Mouse (Mus musculus) thymus, postnatal 14 days (tissue): ENCODE measurements around the gene Anks1.

Source experiments
- DNase-seq: peaks from one replicate; pipeline ENCODE4 v3.0.0; 2021

The Anks1 gene

DNA sequence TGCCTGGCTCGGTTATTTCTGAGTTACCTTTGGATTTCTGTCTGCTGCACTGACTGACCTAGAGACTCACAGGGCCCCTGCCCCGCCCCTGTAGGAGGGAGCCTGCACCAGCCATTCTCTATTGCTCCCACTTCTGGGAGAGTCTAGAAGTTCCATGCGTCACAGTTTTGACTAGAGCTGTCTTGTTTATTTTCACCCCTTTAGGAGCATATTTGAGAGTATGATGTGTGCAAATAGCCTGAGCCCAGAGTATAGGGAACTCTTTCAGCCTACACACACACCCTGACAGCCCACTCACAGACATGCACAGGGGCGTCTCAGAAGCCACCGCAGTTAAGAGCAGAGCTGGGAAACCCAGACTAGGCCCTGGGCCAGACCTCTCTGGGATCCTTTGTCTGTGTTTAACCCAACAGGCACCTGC, 116.4 kb downstream of the Anks1 start:
- no peak for DNase-seq

DNA sequence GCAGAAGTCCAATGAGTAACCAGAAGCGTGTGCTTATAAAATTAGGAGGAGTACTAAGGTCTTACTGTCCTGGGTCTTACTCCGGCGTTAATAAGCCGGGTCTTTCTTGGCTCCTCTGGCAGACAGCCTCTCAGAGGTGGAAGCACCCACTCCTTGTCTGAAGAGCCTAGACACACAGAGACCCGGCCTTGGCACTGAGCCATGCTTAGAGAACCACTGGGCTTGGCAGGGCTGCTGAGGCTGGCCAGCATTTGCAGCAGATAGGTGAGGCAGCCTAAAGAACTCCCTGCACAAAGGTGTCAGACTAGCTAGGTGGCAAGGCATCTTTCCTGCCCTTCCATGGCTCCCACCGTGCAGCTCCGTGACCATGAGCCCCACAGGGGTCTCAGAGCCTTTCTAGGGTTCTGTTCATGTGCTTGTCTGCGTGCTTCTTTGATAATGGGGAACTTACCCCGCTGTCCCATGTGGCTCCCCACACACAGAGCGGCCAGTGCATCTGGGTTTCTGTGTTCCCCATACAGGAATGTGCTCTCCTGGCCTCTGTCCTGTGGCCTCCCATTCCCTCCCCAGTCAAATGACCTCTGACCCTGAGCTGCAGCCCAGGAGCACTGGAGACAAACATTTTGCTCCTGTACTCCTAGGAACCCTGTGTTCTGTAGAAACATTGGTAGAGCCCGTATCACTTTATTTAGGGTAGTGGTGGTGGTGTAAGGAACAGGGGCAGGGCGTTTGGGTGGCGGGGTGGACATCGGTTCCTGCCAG, 117.2 kb downstream of the Anks1 start:
- DNase-seq = no peak

DNA sequence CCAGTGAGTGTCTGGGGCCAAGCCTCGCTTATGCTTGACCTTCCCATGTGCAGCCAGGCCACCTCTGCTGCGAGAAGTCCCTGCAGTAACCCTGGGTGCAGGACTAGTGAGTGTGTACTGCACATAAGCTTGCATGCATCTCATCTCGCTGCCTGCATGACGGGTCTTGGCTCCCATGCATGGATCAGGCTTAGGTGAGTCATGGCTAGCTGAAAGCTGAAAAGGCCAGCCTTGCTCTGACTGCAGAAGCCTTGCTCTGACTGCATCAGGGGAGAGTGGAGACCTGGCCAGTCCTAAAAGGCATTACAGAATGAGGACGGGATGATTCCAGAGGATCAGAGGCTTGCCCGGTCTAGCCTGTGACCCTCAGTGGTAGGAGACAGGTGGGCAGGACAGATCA, 118.1 kb downstream of the Anks1 start:
- DNase-seq = no peak

DNA sequence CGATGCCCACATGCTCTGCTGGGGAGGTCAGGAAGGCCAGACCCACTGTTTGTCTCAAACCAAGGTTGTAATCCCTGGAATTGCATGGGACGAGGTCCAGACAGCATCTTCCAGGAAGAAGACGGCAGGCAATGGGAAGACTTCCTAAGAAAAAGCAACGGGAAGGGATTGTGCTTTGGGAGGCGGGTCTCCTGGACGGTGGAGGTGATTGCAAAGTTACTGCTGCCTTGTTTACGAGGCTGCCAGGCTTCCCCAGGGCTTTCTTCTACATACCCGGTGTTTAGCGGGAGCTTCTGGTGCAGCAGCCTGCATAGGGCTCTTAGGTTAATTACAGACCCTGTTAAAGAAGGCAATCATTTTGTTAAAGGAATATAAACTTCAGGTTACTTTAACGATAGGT, 119.1 kb downstream of the Anks1 start:
- DNase-seq = no peak

DNA sequence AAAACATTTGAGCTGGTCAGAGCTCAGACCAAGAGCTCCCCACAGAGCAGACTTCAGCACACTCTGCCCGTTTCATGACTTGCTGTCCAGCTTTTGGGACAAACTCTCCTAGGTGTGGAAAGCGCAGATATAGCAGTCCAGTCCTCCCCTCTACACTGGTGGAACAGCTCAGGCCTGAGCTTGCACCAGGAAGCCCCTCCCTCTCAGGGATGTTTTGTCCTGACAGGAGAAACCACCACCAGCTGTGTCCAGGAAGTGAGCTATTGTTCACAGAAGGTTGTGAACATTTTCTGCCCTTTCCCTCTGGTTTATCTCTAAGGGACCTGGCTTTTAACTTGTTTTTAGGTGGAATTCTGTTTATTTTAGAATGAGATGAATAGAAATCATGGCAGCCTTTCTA, 120.2 kb downstream of the Anks1 start:
- no peak for DNase-seq

DNA sequence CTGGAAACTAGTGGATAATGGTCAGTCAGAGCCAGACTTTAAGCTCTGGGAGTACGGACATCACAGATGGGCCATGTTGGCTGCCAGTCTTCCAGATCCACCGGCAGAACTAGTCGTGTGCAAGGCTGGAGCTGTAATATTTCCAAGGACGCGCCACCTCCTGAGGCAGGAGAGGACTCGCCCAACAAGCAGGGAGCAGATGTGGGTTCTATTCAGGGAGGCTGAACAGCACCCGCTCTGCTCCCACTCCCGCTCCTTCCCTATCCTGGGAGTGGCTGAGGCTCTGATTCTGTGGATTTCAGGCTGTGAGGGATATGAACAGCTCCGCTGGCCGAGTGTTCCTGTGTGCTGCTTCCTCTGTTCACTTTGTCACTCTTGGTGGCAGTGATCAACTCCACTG, 121.3 kb downstream of the Anks1 start:
- no peak for DNase-seq

DNA sequence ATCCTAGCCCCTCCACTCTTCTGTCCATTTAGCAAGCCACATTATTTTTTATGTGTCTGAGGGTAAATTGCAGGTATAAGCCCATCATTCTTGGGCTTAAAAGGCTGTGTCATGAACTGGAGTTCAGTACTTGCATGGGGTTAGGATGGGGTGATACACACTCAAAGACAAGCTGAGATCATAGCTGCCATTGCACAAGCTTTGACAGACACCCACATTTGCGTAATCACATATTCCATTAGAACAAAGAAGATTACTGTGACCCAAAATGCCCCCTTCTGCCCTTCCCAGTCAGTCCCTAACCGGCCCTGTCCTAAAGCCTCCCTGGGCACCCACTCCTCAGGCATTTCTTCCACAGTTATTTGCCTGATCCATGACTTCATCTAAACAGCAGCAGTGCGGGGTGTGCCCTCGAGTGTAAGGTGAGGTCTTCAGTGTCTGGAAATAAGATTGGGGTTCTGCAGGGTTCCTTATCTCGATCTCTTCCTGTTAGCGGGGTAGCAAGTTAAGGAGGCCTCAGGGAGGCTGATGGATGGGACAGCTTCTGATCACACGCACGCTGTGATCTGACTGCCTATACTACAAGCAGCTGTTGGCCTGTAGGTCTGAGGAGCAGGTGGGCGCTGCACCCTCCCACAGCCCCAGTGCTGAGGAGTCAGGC, 122.3 kb downstream of the Anks1 start:
- no peak for DNase-seq

DNA sequence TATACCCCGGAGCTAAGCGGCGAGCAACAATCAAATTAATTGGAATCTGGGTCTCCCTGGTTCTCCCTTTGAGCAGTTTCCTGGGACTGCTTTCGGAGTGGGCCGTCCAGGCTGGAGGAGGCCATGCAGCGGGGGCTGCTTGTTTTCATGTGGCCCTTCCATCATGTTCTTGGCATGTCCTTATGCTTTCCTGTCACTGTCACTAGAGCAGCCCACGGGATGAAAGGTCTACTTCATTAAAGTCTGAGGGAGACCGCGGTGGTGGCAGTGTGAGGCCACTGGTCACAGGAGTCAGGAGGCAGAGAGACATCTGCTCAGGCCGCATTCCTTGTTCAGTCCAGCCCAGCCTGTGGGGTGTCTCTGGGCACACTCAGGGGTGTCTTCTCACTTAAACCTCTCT, 123.1 kb downstream of the Anks1 start:
- DNase-seq = no peak

DNA sequence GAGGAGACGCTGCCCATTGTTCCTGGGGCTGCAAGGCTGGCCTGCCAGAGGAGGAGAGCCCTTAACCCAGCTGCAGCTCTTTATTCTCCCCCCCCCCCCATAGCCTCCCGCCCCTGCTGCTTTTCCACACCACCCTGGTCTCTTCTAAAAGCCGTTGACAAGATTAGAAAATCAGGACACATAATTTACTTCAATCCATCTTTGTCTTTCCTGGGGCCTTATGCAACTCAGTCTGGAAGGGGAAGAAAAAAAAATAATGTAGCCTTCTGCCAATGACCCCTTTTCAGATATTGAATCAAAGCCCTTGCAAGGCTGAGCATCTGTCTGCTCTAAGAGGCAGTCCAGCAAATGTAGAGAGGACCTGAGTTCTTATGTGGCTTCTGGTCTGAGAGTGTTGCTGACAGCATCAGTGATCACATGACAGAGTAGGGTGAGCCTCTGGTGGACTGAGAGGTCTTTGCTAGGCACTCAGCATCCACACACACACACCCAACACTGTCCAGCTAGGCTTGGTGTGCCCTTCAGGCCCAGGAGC, 124.0 kb downstream of the Anks1 start:
- DNase-seq = no peak

DNA sequence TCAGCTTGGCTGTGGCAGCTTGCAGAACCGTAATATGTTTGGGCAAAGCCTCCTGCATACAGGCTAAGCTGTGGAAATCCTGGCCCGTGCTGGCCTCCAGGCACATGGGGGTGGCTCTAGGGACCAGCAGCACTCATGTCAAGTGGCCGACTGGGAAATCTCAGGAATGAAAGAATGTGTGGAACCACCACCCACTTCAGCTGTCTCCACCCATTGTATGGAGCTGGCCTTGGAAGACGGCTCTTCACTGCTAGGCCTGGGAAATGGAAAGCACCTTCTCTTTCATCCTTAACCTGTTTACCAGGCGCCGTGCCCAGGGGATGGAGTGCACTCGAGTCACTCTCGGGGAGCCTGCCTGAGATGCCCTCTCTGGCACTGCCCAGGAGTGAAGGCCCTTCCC, 125.9 kb downstream of the Anks1 start:
- DNase-seq = no peak

DNA sequence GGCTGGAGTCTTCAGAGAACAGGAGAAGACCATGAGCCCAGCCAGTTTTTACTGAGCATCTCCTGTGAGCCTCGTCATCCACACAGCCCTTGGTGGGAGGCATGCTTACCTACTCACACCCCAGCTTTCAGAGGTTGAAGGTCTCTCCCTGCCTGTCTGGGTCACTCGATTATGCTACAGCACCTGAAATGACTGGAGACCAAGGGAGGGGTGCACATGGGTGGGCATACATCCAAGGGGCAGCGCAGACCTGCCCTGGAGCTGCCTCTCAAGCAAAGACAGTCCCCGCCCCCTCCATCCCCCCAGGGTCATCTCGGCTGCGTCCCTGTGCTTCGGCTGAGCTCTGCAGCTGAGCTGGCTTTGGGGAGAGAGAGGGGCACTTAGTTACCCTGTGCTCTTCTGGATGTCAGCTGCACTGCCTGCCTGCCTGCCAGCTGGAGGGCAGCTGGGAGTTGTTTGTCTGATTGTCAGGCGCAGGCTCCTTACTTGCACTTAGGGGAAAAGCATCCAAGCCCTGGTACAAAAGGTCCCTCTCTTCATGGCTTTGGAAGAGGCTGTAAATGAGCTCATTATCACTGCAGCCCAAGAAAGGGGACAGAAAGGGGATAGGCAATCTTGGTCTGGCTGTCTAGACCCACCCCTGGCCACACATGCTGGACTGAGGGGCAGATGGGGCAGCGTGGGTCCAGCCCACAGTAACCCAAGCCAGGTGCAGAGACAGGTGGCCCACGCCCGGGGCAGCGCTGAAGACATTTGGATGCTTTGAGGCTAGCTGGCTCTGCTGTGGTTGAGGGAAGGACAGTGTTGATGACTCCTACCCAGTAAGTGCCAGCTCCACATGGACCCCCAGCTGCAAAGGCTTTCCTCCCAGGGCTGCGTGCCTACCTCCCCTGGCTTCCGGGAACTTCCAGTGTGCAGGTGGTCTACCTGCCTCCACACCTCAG, 128.0 kb downstream of the Anks1 start:
- DNase-seq = no peak

DNA sequence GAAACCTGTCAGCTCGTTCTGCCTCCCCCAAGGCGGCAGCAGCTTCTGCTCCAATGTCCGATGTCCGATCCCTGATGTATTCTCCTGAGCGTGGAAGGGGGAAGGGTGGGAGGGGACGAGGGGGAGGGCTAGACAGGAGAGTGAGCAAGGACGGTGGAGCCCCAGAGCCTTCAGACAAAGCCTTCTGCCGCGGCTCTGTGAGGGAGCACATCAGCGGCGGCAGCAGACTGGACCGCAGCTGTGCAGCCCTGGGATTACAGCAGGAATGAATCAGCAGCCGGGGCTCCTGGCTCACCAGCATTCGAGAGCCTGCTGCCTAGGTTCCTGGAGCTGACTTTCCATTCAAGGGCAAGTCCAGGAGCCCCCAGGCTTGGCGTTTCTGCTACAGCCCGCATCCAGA, 131.5 kb downstream of the Anks1 start:
- DNase-seq = no peak

DNA sequence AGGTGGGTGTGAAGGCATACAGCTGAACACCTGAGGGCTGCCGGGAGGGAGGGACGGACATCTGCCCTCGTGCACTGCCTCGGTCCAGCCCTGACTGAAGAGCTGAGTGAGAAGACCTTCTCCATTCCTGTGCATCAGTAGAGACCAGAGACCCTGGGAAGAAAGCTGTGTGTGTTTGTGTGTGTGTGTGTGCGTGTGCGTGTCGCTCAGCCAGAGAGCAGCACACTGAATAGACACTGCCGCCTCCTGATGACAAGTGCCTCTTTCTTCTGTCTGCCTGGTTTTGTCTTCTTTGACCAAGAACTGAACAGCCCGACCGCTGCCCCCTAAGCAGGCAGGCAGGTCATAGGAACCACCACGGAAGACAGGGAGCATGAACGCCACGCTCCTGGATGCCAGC, 132.2 kb downstream of the Anks1 start:
- DNase-seq = no peak

DNA sequence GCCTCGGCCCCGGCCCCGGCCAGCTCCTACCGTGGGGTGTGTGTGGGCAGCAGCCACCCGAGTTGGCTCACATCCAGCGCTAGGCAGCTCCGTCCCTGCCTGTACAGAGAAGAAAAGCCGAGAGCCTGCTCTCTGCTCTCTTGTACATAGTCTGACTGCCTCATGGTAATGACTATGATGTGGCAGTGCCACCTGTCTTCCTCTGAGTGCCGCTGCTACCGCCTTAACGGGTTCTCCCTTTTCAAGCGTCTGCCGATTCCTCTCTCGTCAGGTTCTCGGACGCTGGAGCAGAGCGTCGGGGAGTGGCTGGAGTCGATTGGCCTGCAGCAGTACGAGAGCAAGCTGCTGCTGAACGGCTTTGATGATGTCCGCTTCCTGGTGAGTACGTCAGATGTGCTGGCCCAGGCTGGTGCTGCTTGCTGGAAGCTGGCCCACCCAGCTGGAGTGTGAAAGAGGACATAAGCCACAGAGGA, 133.2 kb downstream of the Anks1 start:
- no peak for DNase-seq

DNA sequence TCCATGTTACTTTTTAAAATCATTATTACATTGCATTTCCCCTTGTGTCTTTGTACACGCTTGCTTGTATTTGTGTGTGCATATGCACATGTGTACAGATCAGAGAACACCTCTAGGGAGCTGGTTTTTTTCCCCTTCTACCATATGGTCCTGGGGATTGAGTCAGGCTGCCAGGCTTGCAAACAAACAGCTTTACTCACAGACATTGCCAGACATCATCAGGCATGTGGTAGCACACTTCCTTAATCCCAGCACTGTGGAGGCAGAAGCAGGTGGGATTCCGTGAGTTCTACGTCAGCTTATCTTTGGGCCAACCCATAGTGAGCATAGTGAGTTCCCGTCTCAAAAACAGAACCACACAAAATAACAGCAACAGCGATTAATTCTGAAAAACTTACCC, 137.9 kb downstream of the Anks1 start:
- DNase-seq = no peak

DNA sequence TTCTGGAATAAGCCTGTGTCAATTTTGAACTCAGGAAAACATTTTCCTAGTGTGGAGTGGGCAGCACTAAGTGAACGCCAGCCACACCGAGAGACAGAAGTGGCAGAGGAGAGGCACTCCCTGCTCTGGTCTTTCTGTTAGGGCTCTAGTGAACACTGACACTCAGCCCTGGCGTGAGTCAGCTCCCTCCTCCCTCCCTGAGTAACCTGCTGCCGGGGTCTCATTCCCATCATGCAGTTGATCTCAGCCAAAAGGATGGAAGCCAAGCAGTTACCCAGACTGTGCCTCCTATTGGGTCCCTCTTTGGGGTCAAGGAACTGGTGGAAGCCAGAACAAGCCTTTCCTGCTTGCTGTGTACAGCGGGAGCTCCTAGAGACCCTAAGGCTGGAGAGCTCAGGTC, 138.4 kb downstream of the Anks1 start:
- DNase-seq = no peak

DNA sequence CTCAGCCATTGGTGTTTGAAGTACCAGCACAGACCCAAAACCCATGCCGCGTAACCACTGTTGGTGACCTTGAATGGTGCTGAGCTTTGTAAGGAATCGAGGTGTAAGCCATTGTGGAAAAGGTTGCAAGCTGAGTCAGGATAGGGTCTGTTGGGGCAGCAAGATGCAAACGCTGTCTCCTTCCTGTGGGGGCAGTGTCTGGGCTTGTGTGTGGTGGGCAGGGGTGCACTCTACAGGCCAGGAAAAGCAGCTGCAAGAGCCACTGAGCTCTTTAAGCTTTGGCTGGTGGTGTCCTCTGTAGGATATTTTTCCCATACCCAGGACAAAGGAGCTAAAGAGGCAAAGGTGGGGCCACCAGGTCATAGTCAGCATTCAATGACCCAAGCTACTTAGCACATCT, 139.3 kb downstream of the Anks1 start:
- peak; percentile 67 for DNase-seq

DNA sequence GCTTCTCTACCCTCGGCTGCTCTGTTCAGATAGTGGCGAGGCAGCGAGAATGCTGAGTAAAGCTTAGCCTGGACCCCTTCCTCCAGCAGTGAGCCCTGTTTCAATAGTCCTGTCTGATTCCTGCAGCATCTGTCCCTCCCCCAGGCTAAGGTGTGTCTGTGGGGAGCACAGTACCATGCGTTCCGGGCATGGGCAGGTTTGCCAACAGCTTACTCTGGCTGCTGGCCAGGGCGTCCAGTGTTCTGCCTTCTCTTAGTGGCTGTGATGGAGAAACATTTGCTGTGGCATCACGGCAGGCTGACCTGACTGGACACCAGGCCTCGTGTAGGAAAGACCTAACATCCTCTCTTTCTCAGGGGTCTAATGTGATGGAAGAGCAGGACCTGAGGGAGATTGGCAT, 141.1 kb downstream of the Anks1 start:
- no peak for DNase-seq

DNA sequence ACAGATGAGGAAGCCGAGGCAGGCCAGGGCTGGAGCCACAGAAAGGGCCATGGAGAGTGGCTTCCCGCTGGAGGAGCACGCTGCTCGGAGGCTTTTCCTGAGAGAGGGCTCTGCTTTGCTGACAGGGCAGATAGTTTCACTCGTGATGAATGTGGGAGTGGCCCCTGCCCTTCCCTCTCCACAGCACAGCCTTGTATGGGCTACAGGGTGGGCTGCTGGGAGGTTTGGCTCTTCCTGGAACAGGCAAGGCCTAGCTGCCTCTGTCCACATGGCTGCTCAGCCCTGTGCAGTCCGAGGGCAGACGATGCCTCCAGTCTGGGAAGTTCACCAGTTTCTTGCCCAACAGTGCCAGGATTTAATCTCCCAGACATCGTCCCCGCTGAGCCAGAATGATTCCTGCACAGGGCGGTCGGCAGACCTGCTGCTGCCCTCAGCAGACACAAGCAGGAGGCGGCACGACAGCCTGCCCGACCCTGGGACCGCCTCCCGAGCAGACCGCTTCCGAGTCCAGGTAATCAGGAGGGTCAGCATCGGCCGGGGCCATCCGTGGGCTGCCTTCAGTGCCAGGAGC, 143.3 kb downstream of the Anks1 start:
- no peak for DNase-seq

DNA sequence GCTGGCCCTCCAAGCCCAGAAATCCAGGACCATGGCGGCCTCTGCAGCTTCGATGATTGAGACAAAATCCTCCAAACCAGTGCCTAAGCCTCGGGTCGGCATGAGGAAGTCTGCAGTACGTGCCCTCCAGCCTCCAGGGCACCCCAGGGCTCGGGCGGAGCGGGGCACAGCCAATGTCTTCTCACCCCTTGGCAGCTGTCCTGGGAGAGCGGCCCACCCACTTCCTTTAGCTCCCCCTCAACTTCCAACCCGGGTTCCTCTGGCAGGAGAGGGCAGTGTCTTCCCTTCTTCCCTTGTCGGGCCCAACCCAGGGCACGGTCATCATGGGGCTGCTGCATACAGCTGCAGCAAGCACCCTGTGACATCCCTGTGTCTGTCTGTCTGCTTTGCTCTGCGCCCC, 149.2 kb downstream of the Anks1 start:
- no peak for DNase-seq

DNA sequence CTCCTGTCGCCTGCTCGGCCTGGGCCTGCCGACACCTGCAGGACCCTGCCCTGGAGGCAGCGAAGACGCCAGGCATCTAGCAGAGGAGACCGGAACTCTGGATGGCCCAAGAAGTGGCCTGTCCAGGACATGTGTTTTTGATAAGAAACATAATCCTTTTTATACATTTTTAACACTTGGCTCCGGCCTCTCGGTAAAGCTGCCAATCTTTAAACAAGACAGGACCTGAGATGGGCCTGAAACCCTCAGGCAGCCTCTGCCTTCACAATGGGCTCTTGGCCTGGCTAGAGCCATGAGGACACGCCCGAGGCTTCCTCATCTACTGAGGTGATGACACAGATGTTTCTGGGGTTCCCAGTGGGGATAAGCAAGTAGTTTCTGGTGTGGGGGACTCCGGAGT, 151.6 kb downstream of the Anks1 start:
- no peak for DNase-seq

DNA sequence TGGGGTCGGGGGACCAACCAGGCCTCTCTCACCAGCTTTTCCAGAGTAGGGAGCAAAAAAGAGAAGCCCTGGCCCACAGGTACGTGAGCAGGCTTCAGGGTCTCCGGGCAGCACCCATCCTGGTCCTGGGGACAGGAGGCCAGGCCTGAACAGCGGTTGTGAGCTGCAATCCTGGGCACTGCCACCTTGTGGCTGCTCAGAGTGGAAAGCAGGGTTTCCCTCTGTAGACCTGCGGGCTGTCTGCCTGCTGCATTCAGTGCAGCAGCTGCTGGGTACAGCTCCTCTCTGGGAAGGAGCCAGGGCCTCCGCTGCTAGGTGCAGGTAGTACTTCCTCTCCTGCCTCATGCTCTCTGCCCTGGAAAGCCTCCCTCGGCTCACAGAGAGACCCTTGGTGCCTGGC, 152.4 kb downstream of the Anks1 start:
- DNase-seq = peak; percentile 30

DNA sequence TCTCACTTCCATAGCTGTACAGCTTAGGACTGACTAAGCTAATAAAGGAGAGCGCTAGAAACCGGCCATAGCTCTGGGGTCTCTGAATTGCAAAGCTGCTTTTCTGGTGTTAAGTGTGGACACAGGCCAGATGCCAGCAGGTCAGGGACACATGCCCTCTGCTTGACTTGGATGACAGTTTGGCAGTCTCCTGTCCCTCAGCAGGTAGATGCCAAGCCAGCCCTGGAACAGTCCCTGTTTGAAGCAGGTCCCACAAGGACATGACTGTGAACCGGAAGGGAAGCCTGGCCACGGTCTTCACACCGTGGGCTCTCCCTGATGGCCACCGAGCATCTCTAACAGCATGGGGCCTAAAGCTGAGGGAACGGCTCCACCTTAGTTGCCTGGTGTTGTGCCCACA, 153.6 kb downstream of the Anks1 start:
- DNase-seq = no peak
